9 mouse cellular contexts compared by ENCODE assay signal in genomic region chr6:93066553-93067376, GRCm38 (mm10).
DNase-seq lines count a peak whose midpoint lies in the region; ATAC-seq and TF ChIP-seq lines count a peak whose summit lies in the region.
"Had no signal": no experiment of that assay in that cellular context is flagged by ENCODE, and none has a peak within 500 bp of the region (broad histone marks: within the 10 kb centered on the region; RNA-seq: fewer than 3 reads in every experiment).

No protein-coding gene starts in this region.

- no peaks in the 10 kb centered on the region for H3K36me3 ChIP-seq in heart, embryonic 14.5 days (ENCODE audit: control insufficient read depth, insufficient read depth, low read length)
- no peaks in the 10 kb centered on the region for H3K36me3 ChIP-seq in forebrain, postnatal 0 days (ENCODE audit: insufficient read depth)
- H3K36me3 ChIP-seq in limb, embryonic 12.5 days: no peaks in the 10 kb centered on the region
- H3K36me3 ChIP-seq: G1E had no signal

- intact Hi-C loops in heart, postnatal 10 days (cut with DNase I): loop anchor here (2.0 to 5.0 kb wide), 2 partner anchors 124 to 476 kb away; partner anchors contain the start of gene Adamts9

- peak overlapping the region; percentile 34 to 45; a peak in 1 of 4 replicates for H3K27ac ChIP-seq in heart, embryonic 14.5 days (replicated peaks in 1 of 2; ENCODE audit: control insufficient read depth in 1 of 2, insufficient read depth in 1 of 2, low read depth in 2 of 2, low read length in 2 of 2)
- H3K27ac ChIP-seq in forebrain, postnatal 0 days (ENCODE audit: low read depth, low read length): no peak overlapping the region
- peak overlapping the region; percentile 95 for H3K27ac ChIP-seq in limb, embryonic 12.5 days

- H3K27me3 ChIP-seq in heart, embryonic 14.5 days (ENCODE audit: control insufficient read depth, insufficient read depth, low read length): no peaks in the 10 kb centered on the region
- H3K27me3 ChIP-seq in forebrain, postnatal 0 days (ENCODE audit: insufficient read depth, low read length): no peaks in the 10 kb centered on the region
- H3K27me3 ChIP-seq in limb, embryonic 12.5 days: no peaks in the 10 kb centered on the region

- peaks cover 4 to 13% of the 10 kb centered on the region in 2 experiments for H3K4me1 ChIP-seq in heart, embryonic 14.5 days (ENCODE audit: control insufficient read depth in 2 of 2, insufficient read depth in 2 of 2, low read length in 2 of 2)
- no peaks in the 10 kb centered on the region for H3K4me1 ChIP-seq in forebrain, postnatal 0 days (ENCODE audit: insufficient read depth)
- H3K4me1 ChIP-seq in limb, embryonic 12.5 days (replicated peaks): peaks cover 40% of the 10 kb centered on the region

- ATAC-seq in heart, embryonic 14.5 days (ENCODE audit: insufficient number of reproducible peaks, insufficient read depth, low FRiP score, low read depth): no peak
- ATAC-seq in forebrain, postnatal 0 days: peak; percentile 40; the same call in 1 of the 2 replicates
- ATAC-seq in limb, embryonic 12.5 days (ENCODE audit: insufficient number of reproducible peaks, insufficient read depth, low FRiP score, low TSS enrichment, low read depth): peak; percentile 94

- WGBS in heart, embryonic 14.5 days: 81% methylated on average over 11 of the region's 11 CpGs
- 15% methylated on average over 11 of the region's 11 CpGs for WGBS in forebrain, postnatal 0 days
- WGBS in limb, embryonic 12.5 days: 8% methylated on average over 11 of the region's 11 CpGs

- no peaks in the 10 kb centered on the region for H3K9me3 ChIP-seq in heart, embryonic 14.5 days (ENCODE audit: control insufficient read depth, low read length)
- no peaks in the 10 kb centered on the region for H3K9me3 ChIP-seq in forebrain, postnatal 0 days (ENCODE audit: low read length)
- H3K9me3 ChIP-seq in limb, embryonic 12.5 days: no peaks in the 10 kb centered on the region

- H3K4me3 ChIP-seq in heart, embryonic 14.5 days (ENCODE audit: control insufficient read depth in 1 of 2, insufficient read depth in 1 of 2, low read depth in 1 of 2, low read length in 2 of 2): no peak overlapping the region
- H3K4me3 ChIP-seq in forebrain, postnatal 0 days (ENCODE audit: low read depth, low read length): no peak overlapping the region
- H3K4me3 ChIP-seq in limb, embryonic 12.5 days (replicated peaks): peak overlapping the region; percentile 19

- no peak for TF ChIP-seq CTCF in forebrain, postnatal 0 days (IDR thresholded peaks at IDR 0.05; ENCODE audit: low read depth)

- no peak for DNase-seq in heart, postnatal 10 days
- DNase-seq in R1 (ENCODE audit: low read depth, low spot score): peak; percentile 9
- peak; percentile 10 for DNase-seq in forebrain, postnatal 0 days
- no peak for DNase-seq in frontal cortex, postnatal 14 days (ENCODE audit: low spot score in 2 of 2)
- no peak for DNase-seq in retina, postnatal 1 day
- DNase-seq in right cerebral cortex, adult 18-20 months: no peak

- H3K9ac ChIP-seq in heart, embryonic 14.5 days (ENCODE audit: low read length): no peak overlapping the region
- H3K9ac ChIP-seq in forebrain, postnatal 0 days: no peak overlapping the region
- H3K9ac ChIP-seq in limb, embryonic 12.5 days (replicated peaks): no peak overlapping the region

- peak overlapping the region; percentile 48 for H3K4me2 ChIP-seq in heart, embryonic 14.5 days (ENCODE audit: low read length)
- H3K4me2 ChIP-seq in forebrain, postnatal 0 days (ENCODE audit: low read depth): peak overlapping the region; percentile 23
- H3K4me2 ChIP-seq in limb, embryonic 12.5 days: peak overlapping the region; percentile 48

Comparison
In these comparisons a context has a peak if more than half of its experiments do, and no peak if none do; other contexts are left out.
1. DNase-seq: peak in R1 (single experiment) and forebrain, postnatal 0 days (single experiment); none in heart, postnatal 10 days (0 of 2), frontal cortex, postnatal 14 days (0 of 2), retina, postnatal 1 day (single experiment) and right cerebral cortex, adult 18-20 months (single experiment).
2. Peak in every context shown above with its lines, with median percentiles within 50 percentile points of each other: H3K4me2 ChIP-seq.